Mouse (Mus musculus) adrenal gland, adult 18-20 months (tissue): ENCODE measurements around the gene Cd93. TPM values are rescaled to one million over a fixed set of nuclear protein-coding genes. Genes with fewer than 3 reads are reported as not detected.
A peak's percentile ranks its signal among the peaks of the same experiment; 100 is the strongest.

Experiments used
- DNase-seq, 2 experiments: peaks; one replicate each; pipeline ENCODE4 v3.0.0; 2021 to 2022; ENCODE audit warnings: low spot score in 2 of 2
- long read RNA-seq, 2 experiments: library from polyadenylated mRNA; stranded (forward); transcript quantifications; one replicate each; pipeline ENCODE4 v2.0.0; 2021
- total RNA-seq, 2 experiments: library from RNA; stranded (reverse); gene quantifications; 1 replicate in 1 of 2; 2 replicates in 1 of 2; pipeline ENCODE4 v1.2.3; 2021

Cd93 gene
- total RNA-seq: 10 to 100 TPM; 17.0 to 30.3 TPM
- long read RNA-seq, experiment 1, full-length matches to known transcripts: 4 of 4 reads
- long read RNA-seq, experiment 1, partial matches to known transcripts: 0 of 4 reads
- long read RNA-seq, experiment 1, other reads (novel, unspliced or antisense): 0 of 4 reads
- long read RNA-seq, experiment 2, full-length matches to known transcripts: 3 of 5 reads
- long read RNA-seq, experiment 2, partial matches to known transcripts: 0 of 5 reads
- long read RNA-seq, experiment 2, other reads (novel, unspliced or antisense): 2 of 5 reads

GRCm38 (mm10) chr2:148443249-148443958, at the start of gene Cd93:
TSS of gene Cd93 (minus strand) at chr2:148443563.
- peak; percentile 23 to 37 for DNase-seq

DNA sequence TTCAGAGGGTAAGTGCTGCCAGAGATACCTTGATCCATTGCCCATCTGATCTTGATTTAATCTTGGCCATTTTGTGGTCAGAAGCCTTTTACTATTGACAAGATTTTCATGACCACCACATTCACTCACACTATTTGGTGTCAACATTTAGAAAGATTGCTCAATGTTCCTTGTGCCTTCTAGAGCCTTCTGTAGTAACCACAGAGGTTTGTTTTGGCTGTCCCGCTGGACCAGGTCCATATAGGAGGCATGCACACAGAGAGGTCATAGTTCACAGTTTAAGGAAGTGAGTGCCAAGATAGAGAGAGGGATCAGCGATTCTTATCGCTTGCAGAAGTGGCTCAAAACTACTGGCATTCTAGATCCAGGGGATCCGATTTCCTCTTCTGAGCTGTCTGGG, 48.7 kb upstream of the Cd93 start:
- no peak for DNase-seq

DNA sequence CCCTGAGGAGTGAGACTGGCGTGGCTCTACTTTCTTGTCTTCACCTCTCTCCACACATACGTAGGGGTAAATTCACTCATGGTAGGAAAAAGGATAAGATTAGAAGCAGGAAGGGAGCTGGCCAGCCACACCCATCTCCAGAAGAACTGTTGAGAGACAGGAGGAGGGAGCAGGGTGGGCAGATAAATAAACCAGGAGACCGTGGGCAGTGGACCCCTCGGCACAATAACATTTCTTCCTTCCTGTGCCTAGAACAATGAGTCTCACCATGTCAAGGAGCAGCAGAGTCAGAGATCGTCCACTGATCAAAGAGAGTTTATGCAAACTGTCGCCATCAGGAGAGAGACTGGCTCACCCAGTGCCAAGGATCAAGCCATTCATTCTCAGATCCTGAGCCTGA, 46.8 kb upstream of the Cd93 start:
- no peak for DNase-seq

- DNase-seq: no peak
Measured at GRCm38 (mm10) chr2:148488885-148489284, 45.5 kb upstream of the Cd93 start.

DNA sequence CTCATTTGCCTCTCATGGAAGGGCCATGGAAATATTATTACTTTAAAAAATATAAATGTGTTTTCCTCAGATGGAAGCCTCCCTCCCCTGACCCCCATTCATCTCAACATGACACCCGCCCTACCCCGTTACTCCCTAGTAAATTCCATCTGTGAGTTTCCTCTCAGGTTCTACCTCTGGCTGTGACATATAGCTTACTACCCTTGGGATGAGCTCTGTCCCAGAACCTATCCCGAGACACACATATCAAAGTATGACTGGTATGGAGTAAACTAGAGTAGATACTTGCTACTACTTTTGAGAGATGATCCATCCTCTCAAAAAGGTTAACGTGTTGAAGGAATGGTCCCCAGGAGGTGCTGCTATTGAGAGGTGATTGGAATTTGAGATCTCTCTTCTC, 42.2 kb upstream of the Cd93 start:
- no peak for DNase-seq

GRCm38 (mm10) chr2:148480376-148480775, 37.0 kb upstream of the Cd93 start:
- peak in 1 of 2 experiments; percentile 7 for DNase-seq

DNA sequence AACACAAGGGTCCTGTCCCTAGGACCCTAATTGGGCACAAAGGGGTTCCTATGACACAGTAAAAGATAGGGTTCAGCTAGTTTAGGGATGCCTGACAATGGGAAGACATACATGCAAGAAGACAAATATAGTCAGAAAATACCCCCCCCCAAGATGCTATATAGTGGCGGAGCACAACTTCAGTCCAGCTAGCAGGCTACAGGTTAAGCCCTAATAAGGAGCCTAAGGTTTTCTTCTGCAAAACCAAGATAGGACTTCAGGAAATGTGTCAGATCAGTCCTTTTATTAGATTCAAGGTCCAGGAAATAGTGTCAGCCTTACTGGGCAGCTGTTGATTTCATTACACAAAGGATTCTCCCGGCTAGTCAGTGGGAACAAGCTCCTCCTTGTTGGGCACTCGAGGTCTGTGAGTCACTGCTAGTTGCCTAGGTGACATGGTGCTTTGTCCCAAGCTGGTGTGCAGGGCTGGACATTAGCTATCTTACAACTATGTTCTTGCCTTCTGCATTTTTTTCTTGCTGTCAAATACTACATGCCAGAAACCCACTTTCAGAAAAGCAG, 34.9 kb upstream of the Cd93 start:
- peak; percentile 36 to 48 for DNase-seq

DNA sequence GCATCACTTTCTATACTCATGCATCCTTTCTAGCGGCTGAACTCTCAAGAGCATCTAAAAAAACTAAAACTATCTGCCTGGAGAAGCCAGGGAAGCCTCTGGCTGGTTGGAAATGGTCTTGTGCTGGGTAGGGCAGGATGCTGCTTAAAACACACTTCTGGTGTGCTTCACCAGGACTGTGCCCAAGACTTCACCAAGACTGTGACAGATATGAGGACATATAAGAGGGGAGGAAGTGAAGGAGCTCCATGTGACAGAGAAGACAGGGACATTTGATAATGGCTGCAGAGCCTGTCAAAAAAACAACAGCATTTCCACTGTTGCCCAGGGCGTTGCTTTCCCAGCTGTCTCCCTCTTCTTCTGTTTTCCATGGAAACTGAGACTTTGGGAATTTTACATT, 34.0 kb upstream of the Cd93 start:
- peak in 1 of 2 experiments; percentile 5 for DNase-seq

DNA sequence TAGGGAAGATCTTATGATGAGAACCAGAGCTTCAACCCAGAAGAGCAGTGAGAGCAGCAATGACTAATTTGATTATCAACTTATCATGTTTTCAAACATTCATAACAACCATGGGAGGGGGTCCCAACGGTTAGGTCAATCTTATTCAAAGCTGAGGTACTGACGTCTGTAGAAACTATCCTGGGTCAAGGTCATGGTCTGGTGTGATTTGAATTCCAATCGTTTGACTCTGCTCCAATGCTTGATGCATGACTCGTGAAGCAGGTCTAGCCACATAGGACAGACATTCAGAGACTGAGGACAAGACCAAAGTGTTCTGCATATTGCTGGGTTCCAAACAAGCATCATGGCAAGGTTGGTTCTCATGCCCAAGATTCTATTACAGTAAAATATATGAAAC, 33.2 kb upstream of the Cd93 start:
- DNase-seq: no peak

DNA sequence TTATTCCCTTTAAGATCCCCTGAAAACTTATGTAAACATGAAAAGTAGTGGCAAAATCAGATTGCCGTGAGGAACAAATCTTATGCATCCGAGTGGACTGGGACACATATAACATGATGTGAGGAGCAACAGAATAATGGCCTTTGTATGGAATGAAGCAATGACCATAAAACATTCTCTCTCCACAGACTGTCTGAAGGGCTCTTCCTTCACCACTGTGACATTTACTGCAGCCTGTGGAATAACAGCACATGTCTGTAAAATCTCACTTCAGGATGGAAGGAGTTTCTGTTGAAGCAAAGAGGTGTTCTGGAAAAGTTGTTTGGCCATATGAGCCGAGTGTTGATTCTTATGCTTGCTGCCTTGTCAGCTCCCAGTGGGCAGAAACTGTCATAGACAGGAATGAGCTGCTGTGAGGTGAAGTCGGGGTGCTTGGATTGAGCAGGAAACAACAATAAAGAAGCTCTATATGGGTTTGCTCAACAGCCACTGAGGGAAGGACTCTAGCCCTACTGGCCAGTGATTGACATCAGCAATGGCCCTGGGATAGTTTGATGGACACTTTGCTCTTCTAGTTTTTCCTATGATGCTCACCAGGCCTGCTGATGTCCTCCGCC, 32.6 kb upstream of the Cd93 start:
- DNase-seq: peak in 1 of 2 experiments; percentile 7

GRCm38 (mm10) chr2:148469341-148470238, 26.2 kb upstream of the Cd93 start:
- DNase-seq: no peak

GRCm38 (mm10) chr2:148467921-148468440, 24.6 kb upstream of the Cd93 start:
- no peak for DNase-seq

- DNase-seq: no peak
Measured at GRCm38 (mm10) chr2:148455341-148455740, 12.0 kb upstream of the Cd93 start.

GRCm38 (mm10) chr2:148454014-148454542, 10.7 kb upstream of the Cd93 start:
- DNase-seq: no peak

GRCm38 (mm10) chr2:148453061-148453460, 9.7 kb upstream of the Cd93 start:
- no peak for DNase-seq

DNA sequence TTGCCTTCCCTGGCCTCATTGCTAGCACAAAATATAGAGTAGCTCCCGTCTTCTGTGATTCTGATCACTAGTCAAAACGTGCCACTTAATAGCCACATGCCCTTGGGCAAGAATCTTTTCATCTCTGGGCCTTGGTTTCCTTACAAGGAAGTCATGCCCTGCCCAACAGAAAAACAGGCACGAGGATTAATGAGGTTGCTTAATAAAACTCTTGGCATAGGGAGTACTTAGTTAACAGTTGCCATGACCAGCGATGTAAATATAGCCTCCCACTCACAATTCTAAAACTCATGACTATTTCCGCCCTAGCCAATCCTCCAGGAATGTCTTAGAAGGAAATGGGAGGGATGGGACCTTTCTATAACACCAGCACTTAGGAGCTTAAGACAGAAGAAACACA, 8.1 kb upstream of the Cd93 start:
- no peak for DNase-seq

- DNase-seq: no peak
Measured at GRCm38 (mm10) chr2:148450616-148451015, 7.3 kb upstream of the Cd93 start.

DNA sequence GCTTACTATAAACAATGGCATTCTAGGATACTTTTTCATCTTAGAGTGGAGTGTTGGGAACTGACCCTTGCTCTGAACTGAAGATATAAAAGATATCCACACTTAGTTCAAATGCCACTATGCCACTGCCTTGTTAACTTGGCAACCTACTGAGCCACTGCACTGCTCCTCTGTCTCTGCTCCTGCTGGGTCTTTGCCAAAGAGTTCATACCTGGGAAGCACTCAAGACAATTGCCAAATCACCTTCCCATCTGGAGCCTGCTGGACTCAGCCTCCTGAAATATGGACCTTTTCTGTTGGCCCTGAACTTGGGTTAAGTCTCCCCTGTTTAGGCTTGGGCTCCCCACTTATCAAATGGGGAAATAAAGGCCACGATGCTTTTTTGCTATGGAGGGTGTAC, 6.3 kb upstream of the Cd93 start:
- DNase-seq: no peak

- DNase-seq: peak in 1 of 2 experiments; percentile 12
Measured at GRCm38 (mm10) chr2:148446446-148446845, 3.1 kb upstream of the Cd93 start.

DNA sequence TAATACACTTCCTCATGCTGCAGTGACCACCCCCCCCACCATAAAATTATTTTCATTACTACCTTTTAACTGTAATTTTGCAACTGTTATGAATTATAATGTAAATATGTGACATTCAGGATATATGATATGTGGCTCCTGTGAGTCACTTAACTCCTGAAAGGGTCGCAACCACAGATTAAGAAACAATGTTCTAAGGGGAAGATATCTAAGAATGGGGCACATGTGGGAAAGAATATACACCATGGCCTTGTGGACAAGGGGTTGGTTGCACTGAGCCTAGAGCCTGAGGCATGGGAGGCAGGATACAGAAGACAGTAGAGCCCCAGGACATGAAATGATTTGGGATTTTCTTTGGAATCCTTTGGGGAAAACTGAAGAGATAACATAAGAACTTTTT, 2.3 kb upstream of the Cd93 start:
- no peak for DNase-seq
